Mouse (Mus musculus): ENCODE measurements around the gene Car2.

The Car2 gene

DNA sequence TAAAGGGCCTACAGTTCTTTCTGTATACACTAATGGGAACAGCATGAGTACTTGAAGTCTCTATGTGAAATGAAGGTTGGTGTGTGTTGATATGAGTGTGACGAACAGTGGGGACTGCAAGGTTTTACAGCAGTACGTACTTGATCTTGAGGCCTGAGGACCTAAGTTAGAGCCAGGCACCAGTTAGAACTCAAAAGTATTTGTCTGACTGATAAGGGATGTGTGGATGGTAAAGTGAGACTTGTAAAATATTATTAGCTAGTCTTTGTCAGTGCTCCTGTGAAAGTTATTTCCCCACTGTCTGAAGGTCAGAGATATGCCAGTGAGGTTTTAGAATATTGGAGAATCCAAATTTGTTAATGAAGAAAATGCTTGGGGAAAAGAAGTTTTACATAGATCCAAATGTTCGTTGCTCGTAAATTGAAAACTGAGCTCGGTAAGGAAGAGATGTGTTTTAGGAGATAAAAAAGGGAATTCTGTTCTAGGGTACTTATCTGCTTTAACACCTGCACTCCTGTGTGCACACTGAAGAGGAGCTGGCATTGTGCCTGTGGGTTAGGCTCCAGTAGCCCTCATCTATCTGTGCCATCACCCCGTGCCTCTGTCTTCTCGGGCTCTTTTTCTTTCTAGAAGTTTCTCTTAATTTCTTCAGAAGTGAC is 8.7 kb upstream of the Car2 start:
- in situ Hi-C loops (cut with MboI), result loop anchor here (5.0 kb wide), 1 partner anchor 315 kb away; no protein-coding TSS in a partner anchor

DNA sequence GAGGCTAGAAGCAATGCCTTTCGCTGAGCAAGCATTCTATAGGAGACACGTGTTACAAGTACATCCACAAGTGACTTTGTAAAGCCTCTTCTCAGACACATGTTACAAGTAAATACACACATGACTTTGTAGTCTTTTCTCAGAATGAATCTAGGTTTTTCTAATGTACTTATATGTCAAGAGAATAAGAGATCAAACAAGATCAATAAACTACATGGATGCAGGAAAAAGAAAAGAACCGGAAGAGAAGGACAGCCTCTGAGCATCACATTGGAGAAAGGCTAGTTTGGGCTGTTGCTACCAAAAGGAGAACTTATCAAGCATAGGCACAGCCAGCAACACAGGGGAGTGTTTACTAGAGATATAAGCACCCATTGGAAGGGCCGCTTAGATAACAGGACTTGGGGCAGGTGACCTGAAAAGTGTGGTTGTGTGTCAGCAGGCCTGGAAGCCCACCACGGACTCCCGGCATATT is 7.3 kb upstream of the Car2 start:
- in situ Hi-C loops (cut with MboI), result loop anchor here (5.0 kb wide), 1 partner anchor 314 kb away; no protein-coding TSS in a partner anchor

DNA sequence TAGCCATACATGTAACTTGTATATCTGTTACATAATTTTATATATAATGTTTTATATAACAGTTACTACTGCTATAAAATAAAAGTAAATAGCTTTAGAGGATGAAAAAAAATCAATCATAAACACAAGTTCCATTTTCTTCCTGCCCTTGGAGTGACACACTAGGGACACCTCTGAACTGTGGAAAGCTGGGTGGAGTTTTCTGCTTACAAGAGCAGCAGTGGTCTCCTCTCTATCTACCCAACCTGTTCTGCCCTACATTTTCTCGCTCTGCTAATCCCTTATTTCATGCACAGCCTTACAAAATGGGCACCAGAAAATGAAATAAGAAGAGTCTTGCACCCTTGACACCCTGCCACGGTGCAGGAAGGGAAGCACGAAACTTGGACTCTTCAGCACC is 6.8 kb upstream of the Car2 start:
- in situ Hi-C loops (cut with MboI), result loop anchor here (5.0 kb wide), 1 partner anchor 313 kb away; no protein-coding TSS in a partner anchor

DNA sequence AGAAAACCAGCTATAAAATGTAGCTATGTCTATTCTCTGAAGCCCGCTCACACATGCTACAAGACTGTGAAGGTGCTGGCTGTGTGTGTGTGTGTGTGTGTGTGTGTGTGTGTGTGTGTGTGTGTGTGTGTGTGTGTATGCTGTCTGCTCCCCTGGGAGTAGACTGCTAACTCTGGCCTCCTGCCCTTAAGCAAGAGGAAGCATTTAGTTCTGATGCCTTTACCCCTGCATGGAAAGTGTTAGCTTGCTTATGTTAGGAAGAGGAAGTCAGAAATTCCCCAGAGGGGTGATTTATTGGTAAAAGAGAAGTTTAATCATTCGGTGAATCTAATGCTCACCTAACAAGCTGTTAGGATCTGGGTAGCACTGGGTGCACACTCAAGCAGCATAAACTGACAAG is 5.8 kb upstream of the Car2 start:
- in situ Hi-C loops (cut with MboI), result no loop called here

DNA sequence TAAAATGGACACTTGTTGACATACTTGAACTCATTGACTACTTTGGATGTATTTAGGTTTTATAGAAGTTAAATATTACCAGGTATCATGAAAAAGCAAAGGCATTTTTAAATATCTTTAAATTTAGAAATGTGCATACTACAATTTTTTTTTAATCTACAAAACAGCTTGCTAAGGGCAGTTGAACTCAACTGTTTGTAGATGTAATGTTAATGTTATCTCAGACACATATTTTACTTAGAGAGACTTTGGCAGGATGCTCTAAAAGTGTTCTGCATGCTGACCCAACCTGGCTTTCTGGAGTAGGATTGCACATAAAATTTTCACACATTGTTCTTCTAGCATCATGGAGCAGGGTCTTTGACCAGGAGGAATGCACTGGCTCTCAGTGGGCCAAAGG is 4.1 kb upstream of the Car2 start:
- in situ Hi-C loops (cut with MboI), result no loop called here

DNA sequence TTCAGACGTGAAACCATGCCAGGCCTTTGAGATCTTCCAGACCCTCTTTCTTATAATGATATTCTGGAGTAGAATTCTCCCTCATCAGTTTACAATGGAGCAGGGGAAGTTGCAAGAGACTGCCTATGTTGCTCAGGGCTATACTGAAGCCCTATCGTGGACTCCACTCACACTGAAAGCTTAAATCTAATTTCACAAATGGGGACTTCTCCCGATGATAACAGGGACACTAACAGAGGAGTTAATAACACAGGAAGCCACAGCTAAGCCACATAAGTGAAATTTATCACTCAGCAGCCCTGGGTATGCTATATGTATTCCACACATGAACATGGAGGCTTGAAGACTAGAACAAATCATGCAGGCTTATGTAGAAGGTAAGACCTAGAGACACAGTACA is 3.3 kb upstream of the Car2 start:
- in situ Hi-C loops (cut with MboI), result no loop called here

DNA sequence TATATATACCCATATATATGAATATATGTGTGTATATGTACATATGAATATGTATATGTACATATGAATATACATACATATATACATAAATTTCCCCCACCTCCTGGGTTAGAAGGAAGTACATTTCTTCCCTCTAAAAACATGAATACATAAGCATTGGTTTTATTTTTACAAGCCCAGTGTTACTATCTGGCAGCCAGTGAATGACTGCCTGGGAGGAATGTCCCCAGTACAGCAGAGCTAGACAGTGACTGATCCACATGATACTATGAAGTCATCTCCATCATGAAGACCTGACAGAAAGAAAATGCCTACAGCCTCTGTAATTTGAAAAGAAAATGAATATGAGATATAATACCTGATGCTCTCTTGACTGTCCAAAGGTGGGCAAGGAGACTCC is 1.2 kb upstream of the Car2 start:
- in situ Hi-C loops (cut with MboI), result no loop called here

DNA sequence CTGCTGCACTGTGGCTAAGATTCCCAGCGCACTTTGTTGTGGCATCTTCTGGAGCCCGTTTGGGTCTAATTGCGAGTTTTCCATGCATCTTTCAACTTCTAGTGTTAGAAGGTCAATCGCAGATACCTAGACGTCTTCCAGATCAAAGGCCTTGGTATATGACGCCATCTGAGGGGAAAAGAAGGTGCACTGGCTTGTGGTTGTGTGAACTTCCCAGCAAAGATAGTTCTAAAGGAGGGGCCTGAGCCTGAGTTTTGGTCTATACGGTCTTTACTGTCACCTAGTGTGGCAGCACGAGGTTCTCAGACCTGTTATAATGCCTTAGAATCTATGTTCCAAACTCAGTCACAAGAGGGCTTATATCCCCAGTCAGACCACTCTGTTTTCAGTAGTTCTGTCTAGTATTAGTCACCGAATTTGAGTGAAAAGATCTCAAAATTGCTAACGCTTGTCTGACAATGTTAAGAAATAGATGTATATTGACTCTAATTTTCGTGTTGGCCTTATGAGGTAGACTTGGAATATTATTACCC is 1.1 kb downstream of the Car2 start:
- in situ Hi-C loops (cut with MboI), result no loop called here

DNA sequence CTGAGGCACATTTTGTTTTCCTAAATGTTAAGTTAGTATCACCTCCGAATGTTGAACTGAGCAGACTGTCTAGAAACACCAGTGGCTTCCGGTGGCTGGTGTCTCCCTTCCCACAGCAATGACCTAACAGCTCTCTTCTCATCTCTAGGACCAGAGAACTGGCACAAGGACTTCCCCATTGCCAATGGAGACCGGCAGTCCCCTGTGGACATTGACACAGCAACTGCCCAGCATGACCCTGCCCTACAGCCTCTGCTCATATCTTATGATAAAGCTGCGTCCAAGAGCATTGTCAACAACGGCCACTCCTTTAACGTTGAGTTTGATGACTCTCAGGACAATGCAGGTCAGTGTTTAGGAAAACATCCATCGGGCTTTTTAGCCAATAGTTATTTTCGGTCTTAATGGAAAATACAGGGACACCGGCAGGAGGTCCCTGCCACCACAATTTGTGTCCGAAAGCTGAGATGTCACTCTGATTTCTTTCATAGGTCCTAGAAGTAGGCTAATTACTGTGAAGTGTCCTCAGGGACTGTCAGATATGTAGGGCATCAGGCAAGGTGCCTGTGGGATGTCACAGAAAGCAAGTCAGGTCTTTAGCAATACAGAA is 1.7 kb downstream of the Car2 start:
- in situ Hi-C loops (cut with MboI), result no loop called here

DNA sequence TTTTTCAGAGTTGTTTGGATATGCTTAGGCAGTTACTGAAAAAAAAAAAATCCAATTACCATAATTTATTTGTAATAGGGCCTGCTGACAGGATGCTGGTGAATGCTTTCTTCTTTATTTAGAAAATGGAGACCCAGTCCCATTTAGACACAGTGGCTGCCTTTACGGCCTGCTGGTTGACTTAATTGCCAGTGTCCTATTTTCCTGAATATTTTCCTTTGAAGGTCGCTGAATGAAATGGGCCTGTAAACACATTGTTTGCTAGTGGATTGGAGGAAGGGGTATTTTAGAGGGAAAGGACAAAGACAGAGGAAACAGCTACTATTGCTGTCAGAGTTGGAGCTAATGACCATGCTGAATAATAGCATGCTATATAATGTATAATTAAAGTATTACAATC is 2.5 kb downstream of the Car2 start:
- in situ Hi-C loops (cut with MboI), result no loop called here

DNA sequence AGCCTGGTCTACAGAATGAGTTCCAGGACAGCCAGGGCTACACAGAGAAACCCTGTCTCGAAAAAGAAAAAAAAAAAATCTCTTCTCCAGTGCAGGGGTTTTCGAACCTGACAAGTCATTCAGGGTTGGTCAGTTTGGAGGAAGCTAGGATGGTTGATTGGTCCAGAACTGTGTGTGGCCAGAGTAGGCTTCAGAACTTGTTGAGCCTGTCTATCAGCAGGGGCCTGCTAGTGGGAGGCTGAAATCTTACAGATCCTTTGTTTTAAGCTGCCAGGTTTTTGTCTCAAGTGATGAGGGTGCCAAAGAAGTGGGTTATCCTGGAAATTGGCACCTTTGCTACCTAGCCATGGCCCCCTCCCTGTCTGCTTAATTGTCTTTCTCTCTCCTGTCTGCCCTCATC is 3.0 kb downstream of the Car2 start:
- in situ Hi-C loops (cut with MboI), result no loop called here

DNA sequence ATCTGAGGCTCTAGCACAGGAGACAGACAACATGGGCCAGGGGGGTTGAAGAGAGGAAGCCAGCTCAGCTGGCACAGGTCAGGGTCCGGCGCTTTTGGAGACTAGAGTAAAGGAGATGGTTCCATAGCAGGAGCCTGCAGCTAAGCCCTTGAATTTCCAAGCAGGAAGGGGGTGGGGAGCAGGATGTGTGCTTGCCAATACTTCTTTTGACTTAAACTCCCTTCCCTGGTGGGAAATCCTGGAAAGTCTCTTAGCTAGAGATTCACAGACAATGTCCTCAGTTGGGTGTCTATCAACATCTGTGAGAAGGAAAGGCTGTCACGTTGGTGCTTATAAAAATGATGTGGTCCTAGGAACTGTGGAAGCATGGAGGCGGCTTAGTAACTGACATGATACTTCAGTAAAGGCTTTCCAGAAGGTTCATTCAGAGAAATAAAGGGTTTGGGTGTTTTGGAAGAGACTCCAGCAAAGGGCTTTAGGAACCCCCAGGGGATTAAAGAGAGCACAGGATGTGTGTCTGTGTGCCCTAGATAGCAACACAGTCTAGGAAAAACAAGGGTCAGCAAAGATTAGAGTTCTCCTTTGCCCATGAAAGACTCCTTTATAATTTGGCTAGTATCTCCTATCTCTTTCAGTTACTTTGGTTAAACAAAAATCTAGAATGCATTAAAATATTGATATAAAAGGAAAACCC is 3.8 kb downstream of the Car2 start:
- in situ Hi-C loops (cut with MboI), result no loop called here

DNA sequence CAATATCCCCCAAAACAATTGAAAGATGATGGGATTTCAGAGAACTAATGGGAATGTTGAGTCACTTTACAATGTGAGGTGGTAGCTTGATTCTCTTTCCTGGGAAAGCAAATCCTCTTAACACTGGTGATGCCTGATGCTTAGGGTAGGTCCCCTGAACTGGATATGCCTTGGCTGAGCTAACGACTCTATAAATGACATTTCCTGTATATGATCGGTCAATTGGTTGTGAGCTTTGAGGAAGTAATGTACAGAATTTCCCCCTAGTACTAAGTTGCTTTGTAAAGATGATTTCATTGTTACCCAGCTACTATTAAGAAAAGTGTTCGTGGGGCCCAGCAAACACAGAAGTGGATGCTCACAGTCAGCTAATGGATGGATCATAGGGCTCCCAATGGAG is 6.9 kb downstream of the Car2 start:
- in situ Hi-C loops (cut with MboI), result no loop called here

DNA sequence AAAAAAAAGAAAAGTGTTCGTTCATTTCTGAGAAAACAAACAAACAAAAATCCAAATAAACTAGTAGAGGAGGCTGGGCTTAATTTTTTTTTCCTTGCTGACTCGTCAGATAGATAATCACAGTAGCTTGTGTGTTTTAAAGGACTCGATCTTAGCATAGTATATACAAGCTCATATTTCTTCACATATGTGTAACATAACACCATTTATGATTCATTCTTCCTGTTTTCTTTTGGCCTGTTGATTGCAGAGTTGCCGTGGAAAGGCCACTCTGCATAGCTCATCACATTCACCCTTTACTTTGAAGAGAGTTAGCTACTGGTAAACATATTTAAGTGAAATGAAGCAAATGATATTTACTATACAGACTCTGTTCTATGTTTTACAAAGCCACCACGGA is 7.6 kb downstream of the Car2 start:
- in situ Hi-C loops (cut with MboI), result no loop called here

DNA sequence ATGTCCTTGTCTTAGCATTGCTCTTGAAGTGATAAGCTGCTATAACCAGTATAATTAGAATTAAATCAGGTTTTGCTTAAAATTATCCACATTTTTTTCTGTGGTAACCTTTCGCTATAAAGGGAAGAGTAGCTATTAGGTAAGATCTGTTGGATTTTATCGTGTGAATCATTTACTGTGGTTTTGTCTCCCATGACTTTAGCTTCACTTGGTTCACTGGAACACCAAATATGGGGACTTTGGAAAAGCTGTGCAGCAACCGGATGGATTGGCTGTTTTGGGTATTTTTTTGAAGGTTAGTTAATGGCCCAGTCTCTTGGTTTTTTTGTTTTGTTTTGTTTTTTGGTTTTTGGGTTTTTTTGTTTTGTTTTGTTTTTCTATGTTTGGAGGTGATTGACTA is 9.3 kb downstream of the Car2 start:
- in situ Hi-C loops (cut with MboI), result no loop called here

DNA sequence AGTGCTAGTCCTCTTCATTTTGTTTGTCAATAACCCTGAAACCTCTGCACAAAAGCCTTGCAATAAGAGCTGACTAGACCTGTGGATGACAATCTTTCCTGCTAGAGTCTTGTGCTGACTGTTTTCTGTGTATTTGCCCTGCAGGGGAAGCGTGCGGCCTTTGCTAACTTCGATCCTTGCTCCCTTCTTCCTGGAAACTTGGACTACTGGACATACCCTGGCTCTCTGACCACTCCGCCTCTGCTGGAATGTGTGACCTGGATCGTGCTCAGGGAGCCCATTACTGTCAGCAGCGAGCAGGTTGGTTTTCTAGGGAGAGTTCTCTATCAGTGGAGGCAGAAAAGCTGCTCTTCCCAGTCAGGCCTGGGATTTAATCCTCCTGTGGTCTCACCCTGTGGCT is 11.7 kb downstream of the Car2 start:
- in situ Hi-C loops (cut with MboI), result no loop called here

DNA sequence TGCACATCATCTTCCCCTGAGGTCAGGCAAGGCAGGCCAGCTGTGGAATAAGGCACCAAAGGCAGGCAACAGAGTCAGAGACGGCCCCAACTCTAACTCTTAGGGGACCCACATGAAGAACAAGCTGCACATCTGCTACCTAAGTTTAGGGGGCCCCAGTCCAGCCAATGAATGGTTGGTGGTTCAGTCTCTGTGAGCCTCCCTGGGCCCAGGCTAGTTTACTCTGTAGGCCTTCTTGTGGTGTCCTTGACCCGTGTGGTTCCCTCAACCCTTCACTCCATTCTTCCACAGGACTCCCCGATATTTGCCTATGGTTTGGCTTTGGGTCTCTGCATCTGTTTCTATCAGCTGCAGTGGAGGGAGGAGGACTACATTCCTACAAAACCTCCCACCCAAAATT is 17.3 kb downstream of the Car2 start:
- in situ Hi-C loops (cut with MboI), result no loop called here

DNA sequence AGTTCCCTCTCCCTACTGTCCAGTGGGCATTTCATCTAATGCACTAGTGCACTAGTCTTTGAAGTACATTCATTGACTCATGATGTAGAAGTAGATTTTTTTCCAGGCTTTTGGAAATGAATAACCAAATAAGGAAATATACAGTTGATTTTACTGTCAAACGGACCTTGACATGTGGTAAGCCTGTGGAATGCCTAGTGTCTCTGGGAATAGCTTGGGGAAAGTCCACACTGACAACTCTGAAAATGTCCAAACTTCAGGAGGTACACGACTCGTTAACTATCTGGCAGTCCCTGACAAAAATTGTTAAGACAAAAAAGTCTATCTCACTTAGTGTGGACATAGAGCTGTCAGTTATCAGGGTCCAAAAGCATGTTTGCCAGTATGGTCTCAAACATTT is 18.1 kb downstream of the Car2 start:
- in situ Hi-C loops (cut with MboI), result no loop called here

DNA sequence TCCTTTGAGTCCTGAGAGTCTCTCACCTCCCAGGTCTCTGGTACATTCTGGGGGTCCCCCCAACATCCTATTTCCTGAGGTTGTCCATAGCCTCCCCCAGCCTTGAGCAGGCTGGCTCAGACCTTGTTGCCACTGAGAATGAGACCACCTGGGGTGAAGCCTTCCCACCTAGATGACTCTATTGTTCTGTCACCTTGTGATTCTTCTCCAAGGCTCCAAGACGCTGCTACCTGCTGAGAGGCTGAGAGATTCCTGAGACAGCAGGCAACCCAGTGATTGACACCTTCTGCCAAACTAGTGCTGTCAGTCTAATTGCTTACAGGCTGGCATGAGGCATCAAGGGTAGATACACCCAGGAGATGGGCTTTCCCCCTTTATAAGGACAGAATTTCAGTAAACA is 21.2 kb downstream of the Car2 start:
- in situ Hi-C loops (cut with MboI), result no loop called here

DNA sequence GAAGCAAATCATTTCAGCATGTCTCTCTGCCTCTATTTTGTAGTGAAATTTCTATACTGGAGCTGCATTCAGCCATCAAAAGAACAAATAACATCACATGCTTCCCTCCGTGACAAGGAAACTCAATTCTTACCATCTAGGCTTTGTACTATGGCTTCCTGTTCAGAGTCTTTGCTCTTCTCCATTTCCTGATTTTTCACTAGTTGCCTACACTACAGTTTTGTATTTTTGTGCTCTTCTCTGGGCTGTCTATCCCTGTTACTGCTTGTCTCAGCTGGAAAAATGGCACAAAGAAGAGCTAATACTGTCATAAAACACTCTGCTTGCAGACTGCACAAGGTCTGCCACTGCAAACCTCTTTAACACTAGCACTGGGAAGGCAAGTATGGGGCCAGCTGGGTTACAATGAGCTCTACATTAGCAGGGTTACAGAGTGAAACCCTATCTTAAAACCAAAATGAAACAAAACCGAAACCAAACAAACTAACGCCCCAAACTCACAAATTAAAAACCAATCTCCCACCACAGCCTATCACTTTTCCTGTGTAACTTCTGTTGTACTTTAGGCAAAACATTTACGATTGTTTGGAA is 26.0 kb downstream of the Car2 start:
- in situ Hi-C loops (cut with MboI), result no loop called here

DNA sequence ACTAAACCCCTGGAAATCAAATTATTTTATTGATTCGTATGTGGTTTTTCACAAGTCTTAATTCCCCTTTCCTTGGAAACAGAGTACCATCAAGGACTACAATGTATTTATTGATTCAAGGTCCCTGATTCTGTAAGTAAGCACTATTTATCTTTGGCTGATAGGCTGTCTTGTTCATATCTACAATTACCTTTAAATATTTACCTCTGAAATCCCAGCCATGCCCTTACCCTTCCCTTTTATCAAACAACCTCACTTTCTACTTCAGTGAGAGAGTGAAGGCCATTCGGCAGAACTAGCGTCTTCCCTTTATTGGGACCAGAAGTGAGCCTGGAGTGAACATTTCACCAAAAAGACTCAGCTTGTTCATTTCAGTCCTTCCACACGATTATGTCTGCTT is 27.7 kb downstream of the Car2 start:
- in situ Hi-C loops (cut with MboI), result no loop called here

DNA sequence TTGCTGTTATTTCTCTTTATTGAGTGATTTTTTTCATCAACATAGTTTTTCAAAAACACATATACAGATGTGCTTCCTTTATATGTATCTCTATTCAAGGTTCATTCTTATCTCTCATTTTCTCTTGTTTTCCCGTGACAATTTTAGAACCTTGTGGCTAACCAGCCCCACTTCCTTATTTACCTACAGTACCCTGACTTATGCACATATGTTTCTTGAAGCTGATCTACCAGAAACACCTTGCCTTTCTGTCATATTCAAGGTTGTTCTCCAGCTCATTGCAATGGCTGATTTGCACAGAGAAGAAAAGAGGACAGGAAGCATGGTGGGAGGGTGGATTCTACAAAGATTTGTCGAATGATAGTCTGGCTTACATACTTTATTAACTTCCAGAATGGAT is 29.3 kb downstream of the Car2 start:
- in situ Hi-C loops (cut with MboI), result no loop called here

DNA sequence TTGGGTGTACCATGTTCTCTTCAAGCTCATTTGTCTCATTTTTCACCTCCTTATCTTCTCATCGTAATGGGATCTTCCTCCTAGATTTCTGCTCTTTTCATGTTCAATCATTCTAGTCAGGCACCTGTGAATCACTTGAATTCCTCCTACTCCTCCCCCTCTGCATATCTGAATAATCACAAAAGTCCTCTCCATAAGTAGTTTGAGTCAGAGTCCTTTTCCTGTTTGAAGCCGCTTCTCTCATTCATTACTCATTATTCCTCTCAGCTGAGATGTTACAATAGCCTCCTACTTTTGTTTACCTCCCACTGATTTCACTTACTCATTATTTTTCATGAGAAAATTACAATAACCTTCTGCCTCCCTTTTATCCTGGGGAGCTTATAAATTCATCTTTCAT is 31.2 kb downstream of the Car2 start:
- in situ Hi-C loops (cut with MboI), result no loop called here
